Mouse (Mus musculus) midbrain, embryonic 10.5 days (tissue): Measurements from ENCODE around the gene Itpr2. TPM values are rescaled to one million over a fixed set of nuclear protein-coding genes. Genes with fewer than 3 reads are reported as not detected.

Experiments
- DNase-seq: peaks from one replicate; pipeline ENCODE4 v3.0.0-alpha.2; 2017; ENCODE audit warnings: low spot score
- H3K27ac ChIP-seq: fragments of 300-500 bp; sonication (generic); replicated peaks from 2 replicates; pipeline ENCODE4 v1.5.1; 2016; ENCODE audit warnings: mild to moderate bottlenecking
- H3K27me3 ChIP-seq: fragments of 300-500 bp; sonication (generic); 2 replicates; pipeline ENCODE4 v1.6.1; 2016; ENCODE audit warnings: low read depth, mild to moderate bottlenecking; ENCODE audit not compliant: poor library complexity, severe bottlenecking
- H3K36me3 ChIP-seq: fragments of 300-500 bp; sonication (generic); 2 replicates; pipeline ENCODE4 v1.6.1; 2016; ENCODE audit warnings: mild to moderate bottlenecking, moderate library complexity
- H3K4me1 ChIP-seq: fragments of 300-500 bp; sonication (generic); 2 replicates; pipeline ENCODE4 v1.6.1; 2016
- H3K4me3 ChIP-seq: fragments of 300-500 bp; sonication (generic); 2 replicates; pipeline ENCODE4 v1.5.1; 2016; ENCODE audit warnings: mild to moderate bottlenecking, moderate library complexity
- H3K9me3 ChIP-seq: fragments of 300-500 bp; sonication (generic); replicated peaks from 2 replicates; pipeline ENCODE4 v1.6.1; 2016; ENCODE audit warnings: mild to moderate bottlenecking
- WGBS: fragments of 180-500 bp; shearing (Covaris S2); methylation state at CpG from one replicate; pipeline ENCODE4 v1.1.7; 2016; 5-methylcytosine and 5-hydroxymethylcytosine counted together
- polyA plus RNA-seq: library from polyadenylated mRNA; unstranded; fragments of >200 nt; fragmentation: Nextera tagmentation; extraction: Ambion mirVana; gene quantifications from 2 replicates; pipeline ENCODE4 v1.2.1, GENCODE M21; 2016

The Itpr2 gene
- polyA plus RNA-seq, 1 experiment from 2014 or later: 4.4 TPM

DNA sequence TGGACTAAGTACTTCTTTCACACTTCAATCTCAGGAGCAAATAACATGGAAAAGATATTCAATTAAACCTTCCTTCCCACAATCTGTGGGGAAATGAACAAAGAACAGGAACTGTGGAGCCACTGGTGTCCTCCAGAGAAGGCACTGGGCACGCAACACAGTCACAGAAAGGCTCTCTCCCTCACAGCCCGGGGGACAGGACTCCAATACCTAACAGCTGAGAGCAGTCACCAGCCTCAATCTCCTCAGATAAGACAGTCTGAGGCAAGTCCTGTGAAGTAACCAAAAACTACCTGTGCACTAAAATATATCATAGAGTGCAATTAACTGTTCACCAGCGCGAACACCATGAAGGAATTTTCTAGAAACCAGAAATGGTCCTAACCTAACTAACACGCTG, 1.3 kb downstream of the Itpr2 start:
- Histone ChIP-seq H3K9me3 (no peaks in the 10 kb centered on the region), H3K27me3 (peaks cover 38% of the 10 kb centered on the region), H3K4me1 (peaks cover 18% of the 10 kb centered on the region), H3K27ac (no peak overlapping the region), H3K4me3 (peak overlapping the region; percentile 68; the same call in 1 of the 2 replicates), H3K36me3 (no peaks in the 10 kb centered on the region)
- 79% methylated on average over 5 of the region's 5 CpGs for WGBS
- no peak for DNase-seq

DNA sequence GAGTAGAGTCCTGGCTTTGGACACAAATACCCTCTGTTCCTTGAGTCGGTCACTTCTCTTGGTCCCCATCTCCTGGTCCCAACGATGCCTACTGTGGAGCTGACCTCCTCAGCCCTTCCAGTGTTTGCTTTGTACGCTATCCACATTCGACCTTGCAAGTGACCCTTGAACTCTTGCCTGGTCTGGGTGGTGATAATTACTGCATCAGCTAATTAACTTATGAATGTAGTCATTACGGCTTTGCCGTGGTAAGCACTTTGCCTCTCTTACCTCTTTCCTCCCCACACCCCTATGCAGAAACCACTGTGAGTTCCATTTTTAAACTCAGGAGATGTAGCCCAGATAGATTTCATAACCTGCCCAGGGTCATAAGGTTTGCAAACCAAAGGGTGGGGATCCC, 1.8 kb downstream of the Itpr2 start:
- Histone ChIP-seq H3K4me1 (peaks cover 18% of the 10 kb centered on the region), H3K9me3 (no peaks in the 10 kb centered on the region), H3K27ac (no peak overlapping the region), H3K36me3 (no peaks in the 10 kb centered on the region), H3K4me3 (no peak overlapping the region), H3K27me3 (peaks cover 38% of the 10 kb centered on the region)
- WGBS: 81% methylated on average over 6 of the region's 6 CpGs
- DNase-seq: no peak

DNA sequence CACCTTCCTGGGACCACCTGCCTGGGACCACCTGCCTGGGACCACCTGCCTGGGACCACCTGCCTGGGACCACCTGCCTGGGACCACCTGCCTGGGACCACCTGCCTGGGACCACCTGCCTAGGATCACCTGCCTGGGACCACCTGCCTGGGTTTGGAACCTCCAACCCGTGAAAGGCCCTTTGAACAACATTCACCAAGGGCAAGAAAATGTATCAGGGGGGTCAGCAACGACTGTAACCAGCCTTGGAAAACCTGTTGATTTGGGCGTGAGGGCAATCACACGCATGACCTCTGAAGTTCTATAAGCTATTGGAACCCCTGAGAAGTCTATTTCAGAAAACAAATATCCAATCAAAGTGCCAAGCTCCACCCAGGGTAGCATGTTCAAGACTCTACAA, 2.5 kb downstream of the Itpr2 start:
- 81% methylated on average over 4 of the region's 4 CpGs for WGBS
- no peaks in the 10 kb centered on the region for H3K36me3 ChIP-seq
- H3K4me1 ChIP-seq: peaks cover 18% of the 10 kb centered on the region
- no peak overlapping the region for H3K27ac ChIP-seq
- H3K4me3 ChIP-seq: no peak overlapping the region
- H3K27me3 ChIP-seq: peaks cover 38% of the 10 kb centered on the region
- no peak for DNase-seq
- no peaks in the 10 kb centered on the region for H3K9me3 ChIP-seq

DNA sequence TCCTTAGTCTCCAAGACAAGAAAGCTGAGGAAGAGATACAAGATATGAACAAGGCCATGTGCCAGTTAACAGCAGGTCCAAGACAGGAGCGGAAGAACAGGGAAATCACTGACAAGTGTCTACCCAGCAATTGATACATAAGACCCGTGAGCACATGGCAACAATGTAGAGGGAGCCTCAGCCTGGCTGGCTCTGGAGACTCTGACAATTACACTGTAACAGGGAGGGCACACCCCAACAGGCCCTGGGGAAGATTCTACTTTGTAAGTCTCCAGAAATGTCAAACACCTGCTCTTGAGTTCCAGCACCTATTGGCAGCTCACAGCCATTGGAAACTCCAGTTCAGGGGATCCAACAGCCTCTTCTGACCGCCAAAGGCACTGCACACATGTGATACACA, 3.6 kb downstream of the Itpr2 start:
- no peaks in the 10 kb centered on the region for H3K9me3 ChIP-seq
- 85% methylated on average over 3 of the region's 3 CpGs for WGBS
- DNase-seq: no peak

DNA sequence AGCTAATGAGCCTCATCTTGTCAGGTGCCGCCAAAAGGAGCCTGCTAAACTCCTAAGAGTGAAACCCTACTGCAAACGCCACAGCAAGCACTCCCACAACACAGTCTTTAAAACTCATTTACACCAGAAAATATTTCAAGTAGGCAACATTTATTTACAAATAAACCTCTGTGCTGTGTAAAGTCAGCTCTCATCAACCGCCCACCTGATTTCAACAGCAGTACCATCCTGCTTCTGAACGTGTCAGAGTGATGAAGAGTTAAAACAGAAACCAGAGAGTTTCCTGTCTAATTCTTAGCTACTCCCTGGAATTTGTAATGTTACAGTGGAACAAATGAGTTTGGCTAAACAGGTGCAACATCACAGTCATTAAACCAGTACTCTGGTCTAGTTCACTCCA, 4.2 kb downstream of the Itpr2 start:
- Histone ChIP-seq H3K4me1 (peaks cover 14% of the 10 kb centered on the region), H3K27ac (no peak overlapping the region), H3K36me3 (no peaks in the 10 kb centered on the region), H3K9me3 (no peaks in the 10 kb centered on the region), H3K4me3 (no peak overlapping the region), H3K27me3 (peaks cover 23% of the 10 kb centered on the region)
- WGBS: 84% methylated on average over 4 of the region's 4 CpGs
- DNase-seq: no peak

More for the DNA sequence above, 3.6 kb downstream of the Itpr2 start:
- H3K36me3 ChIP-seq: no peaks in the 10 kb centered on the region
- H3K27ac ChIP-seq: no peak overlapping the region
- no peak overlapping the region for H3K4me3 ChIP-seq
- peaks cover 18% of the 10 kb centered on the region for H3K4me1 ChIP-seq
- H3K27me3 ChIP-seq: peaks cover 28% of the 10 kb centered on the region

DNA sequence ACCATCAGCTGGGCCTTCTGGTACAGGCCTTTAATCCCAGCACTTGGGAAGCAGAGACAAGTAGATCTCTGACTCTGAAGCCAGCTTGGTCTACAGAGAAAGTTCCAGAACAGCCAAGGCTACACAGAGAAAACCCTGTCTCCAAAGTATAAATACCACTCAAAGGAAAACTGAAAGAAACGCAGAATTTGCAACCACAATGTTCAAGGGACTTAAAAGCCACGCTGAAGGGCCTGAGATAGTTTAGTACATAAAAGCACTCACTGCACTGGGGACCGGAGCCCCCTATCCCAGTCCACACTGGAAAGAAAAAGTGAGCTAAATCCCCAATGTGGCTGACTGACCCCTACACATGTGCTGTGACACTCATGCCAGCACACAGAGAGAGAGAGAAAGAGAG, 4.6 kb downstream of the Itpr2 start:
- no peaks in the 10 kb centered on the region for H3K36me3 ChIP-seq
- 88% methylated on average over 3 of the region's 3 CpGs for WGBS
- DNase-seq: no peak
- H3K4me3 ChIP-seq: no peak overlapping the region
- H3K4me1 ChIP-seq: peaks cover 10% of the 10 kb centered on the region; the same call in 1 of the 2 replicates
- H3K27ac ChIP-seq: no peak overlapping the region
- H3K9me3 ChIP-seq: no peaks in the 10 kb centered on the region
- H3K27me3 ChIP-seq: peaks cover 22% of the 10 kb centered on the region

DNA sequence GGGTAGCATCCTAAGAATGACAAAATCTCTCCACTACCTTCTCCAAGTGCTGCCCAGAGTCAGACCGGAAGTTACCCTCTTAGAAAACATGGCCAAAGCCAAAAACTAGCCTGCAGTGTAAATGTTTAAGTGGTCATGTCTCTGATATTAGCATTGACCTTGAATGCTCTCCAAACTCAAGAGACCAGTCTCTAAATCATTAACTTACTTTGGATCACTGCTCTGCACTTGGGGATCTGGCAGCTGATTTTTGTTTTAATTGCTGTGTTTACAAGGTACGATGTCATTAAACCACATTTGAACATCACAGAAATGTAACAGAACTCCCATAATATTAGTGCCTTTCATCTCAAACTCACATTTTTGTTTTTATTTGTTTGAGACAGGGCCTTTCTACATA, 10.3 kb downstream of the Itpr2 start:
- no peaks in the 10 kb centered on the region for H3K4me1 ChIP-seq
- H3K36me3 ChIP-seq: no peaks in the 10 kb centered on the region
- H3K27ac ChIP-seq: no peak overlapping the region
- H3K27me3 ChIP-seq: no peaks in the 10 kb centered on the region
- WGBS: 93% methylated on average over 2 of the region's 2 CpGs
- no peaks in the 10 kb centered on the region for H3K9me3 ChIP-seq
- no peak overlapping the region for H3K4me3 ChIP-seq
- DNase-seq: no peak

DNA sequence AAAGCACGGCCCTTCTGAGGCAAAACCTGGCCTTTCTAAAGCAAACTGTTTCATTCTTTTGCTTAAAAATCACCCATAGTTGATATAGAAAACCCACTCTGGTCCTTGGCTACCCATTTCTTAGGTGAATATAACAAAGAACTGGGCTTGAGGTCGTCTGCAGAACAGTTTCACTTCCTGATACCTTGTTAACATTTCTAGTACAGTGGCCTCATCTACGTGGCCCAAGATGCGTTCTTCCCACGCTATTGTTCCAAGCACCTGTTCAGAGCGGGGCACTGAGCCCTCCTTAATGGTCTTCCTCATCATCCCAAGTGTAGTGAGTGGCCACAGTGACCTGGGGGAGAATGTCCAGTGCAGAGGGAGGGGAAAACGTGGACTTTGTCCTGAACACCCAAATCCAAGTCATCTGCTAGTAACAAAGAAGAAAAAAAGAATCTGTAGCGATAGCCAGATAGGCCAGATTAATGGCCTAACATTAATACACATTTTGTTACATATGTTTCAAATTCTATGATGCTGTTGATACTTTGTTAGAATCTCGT, 11.5 kb downstream of the Itpr2 start:
- no peaks in the 10 kb centered on the region for H3K4me1 ChIP-seq
- H3K27me3 ChIP-seq: no peaks in the 10 kb centered on the region
- WGBS: 86% methylated on average over 9 of the region's 9 CpGs
- H3K9me3 ChIP-seq: no peaks in the 10 kb centered on the region
- H3K27ac ChIP-seq: no peak overlapping the region
- H3K4me3 ChIP-seq: no peak overlapping the region
- DNase-seq: no peak
- no peaks in the 10 kb centered on the region for H3K36me3 ChIP-seq

DNA sequence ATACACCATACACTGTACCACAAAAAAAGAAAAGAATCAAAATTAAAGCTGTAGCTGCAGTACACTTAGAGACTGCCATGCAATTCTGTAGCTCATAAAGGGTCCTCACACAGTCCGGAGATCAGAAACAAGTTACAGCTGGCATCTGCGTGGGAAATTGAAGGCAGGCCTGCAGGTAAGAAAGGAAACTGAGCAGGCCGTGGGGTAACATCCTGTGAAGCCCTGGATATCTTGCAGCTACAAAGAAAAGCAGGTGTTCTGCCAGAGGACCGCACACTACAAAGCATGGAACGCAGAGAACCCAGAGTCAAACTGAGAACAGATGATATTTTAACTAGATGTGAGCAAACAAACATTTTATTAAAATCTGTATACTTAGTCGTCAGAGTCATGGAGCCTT, 12.2 kb downstream of the Itpr2 start:
- H3K27ac ChIP-seq: no peak overlapping the region
- WGBS: 93% methylated on average over 6 of the region's 6 CpGs
- H3K9me3 ChIP-seq: no peaks in the 10 kb centered on the region
- no peaks in the 10 kb centered on the region for H3K27me3 ChIP-seq
- no peak overlapping the region for H3K4me3 ChIP-seq
- no peaks in the 10 kb centered on the region for H3K4me1 ChIP-seq
- no peaks in the 10 kb centered on the region for H3K36me3 ChIP-seq
- no peak for DNase-seq

DNA sequence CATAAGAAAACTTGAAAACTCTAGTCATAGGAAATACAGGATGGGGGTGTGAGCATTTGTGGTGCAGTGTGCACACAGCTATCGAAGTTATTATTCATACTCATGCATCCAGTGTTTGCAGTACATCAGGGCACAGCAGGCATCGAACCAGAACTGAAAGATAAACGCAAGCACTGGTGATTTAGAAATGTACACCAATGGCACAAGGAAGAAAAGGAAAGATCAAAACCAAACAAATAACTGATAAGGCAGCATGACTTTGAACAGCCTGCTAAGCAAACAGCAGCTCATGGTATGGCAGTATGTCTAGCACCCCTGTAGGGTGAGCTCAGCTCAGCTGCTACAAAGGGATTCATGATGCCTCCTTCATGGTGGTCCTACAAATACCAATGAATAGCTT, 13.3 kb downstream of the Itpr2 start:
- Histone ChIP-seq H3K4me3 (no peak overlapping the region), H3K27me3 (no peaks in the 10 kb centered on the region), H3K4me1 (no peaks in the 10 kb centered on the region), H3K36me3 (no peaks in the 10 kb centered on the region), H3K9me3 (no peaks in the 10 kb centered on the region), H3K27ac (no peak overlapping the region)
- no peak for DNase-seq
- WGBS: 86% methylated on average over 3 of the region's 3 CpGs

DNA sequence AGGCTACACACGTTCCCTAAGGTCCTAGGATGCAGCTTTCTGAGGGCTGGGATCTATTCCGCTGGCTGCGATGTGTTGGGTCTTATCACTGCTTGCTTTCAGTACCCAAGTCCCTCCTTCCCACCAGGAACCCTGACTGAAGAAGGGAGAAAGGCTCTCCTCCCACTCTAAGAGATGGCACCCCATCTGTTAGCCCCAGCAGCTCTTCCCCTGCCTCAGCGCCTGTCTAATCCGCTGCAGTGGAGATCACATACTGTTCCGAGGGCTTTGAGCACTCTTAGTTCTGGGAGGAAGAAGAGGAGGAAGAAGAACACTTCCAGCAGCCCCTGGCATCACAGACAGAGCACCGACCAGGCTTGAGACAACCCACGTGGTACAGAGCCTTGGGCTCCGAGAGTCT, 14.9 kb downstream of the Itpr2 start:
- Histone ChIP-seq H3K9me3 (no peaks in the 10 kb centered on the region), H3K36me3 (no peaks in the 10 kb centered on the region), H3K27me3 (no peaks in the 10 kb centered on the region), H3K27ac (peak overlapping the region; percentile 17; the same call in 1 of the 2 replicates), H3K4me3 (no peak overlapping the region), H3K4me1 (peaks cover 8% of the 10 kb centered on the region)
- 75% methylated on average over 9 of the region's 9 CpGs for WGBS
- no peak for DNase-seq

DNA sequence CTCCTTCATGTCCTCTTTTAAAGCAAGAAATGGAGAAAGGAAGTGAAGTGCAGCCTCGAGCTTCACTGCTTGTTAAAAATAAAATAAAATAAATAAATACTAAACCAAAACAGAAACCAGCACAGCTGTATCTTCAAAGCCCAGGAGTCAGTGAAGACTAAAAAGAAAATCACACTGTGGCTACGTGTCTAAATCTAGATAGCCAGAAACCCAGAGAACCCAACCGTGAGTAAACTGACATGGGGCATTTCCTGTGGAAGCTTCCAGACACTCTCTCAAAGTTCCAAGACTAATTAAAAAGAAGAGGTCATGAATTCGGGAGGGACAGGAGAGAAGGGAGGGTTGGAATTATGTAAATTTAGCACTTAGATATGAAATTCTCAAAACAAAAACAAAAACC, 15.9 kb downstream of the Itpr2 start:
- DNase-seq: no peak
- WGBS: 64% methylated on average over 4 of the region's 4 CpGs
- H3K27me3 ChIP-seq: no peaks in the 10 kb centered on the region

DNA sequence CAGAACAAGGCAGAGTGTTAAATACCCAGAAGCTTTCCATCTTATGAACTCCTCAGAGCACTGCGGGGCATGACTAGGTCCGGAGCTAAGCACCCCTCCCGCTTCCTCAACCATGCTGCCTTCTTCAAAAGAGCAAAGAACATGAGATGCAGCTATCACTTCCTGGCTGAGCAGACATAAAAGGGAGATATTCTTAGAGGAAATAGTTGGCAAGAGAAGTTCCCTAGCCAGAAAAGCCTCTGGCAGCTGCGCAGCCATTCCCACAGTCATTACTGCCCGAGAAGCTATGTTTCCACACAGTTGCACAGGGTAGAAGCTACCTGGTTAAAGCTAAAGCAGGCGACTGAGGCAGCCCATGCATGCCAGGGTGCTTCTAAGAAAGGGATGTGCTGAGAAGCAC, 20.6 kb downstream of the Itpr2 start:
- peaks cover 20% of the 10 kb centered on the region for H3K4me1 ChIP-seq
- no peaks in the 10 kb centered on the region for H3K9me3 ChIP-seq
- H3K27me3 ChIP-seq: no peaks in the 10 kb centered on the region
- no peak overlapping the region for H3K4me3 ChIP-seq
- H3K27ac ChIP-seq: no peak overlapping the region
- H3K36me3 ChIP-seq: no peaks in the 10 kb centered on the region
- whole genome bisulfite sequencing: 74% methylated on average over 6 of the region's 6 CpGs
- no peak for DNase-seq

More for the DNA sequence above, 15.9 kb downstream of the Itpr2 start:
- Histone ChIP-seq H3K27ac (no peak overlapping the region), H3K4me1 (peaks cover 18% of the 10 kb centered on the region), H3K4me3 (no peak overlapping the region), H3K36me3 (no peaks in the 10 kb centered on the region), H3K9me3 (no peaks in the 10 kb centered on the region)

DNA sequence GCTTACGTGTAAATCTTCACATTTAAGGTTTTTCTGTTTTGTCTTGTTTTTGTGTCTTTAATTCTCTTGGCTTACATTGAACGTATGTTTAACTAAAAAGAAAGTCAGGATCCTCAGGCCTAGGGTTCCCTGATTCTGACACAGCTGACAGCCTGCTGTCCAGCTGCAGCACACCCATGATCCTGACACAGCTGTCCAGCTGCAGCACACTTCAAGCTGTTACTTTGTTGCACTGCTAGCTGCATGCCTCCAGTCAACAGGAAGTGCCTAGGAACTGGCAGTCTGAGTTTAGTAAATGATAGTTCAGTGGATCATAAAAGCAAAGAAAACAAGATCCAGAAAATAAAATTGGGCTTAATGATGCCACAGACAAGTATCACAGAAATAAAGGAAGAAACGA, 21.1 kb downstream of the Itpr2 start:
- Histone ChIP-seq H3K27me3 (no peaks in the 10 kb centered on the region), H3K9me3 (no peaks in the 10 kb centered on the region), H3K36me3 (no peaks in the 10 kb centered on the region), H3K4me1 (peaks cover 20% of the 10 kb centered on the region), H3K27ac (no peak overlapping the region), H3K4me3 (no peak overlapping the region)
- 83% methylated on average over 3 of the region's 3 CpGs for WGBS
- no peak for DNase-seq
